Mouse (Mus musculus) bone marrow macrophage, adult 2 months (primary cell): Measurements from ENCODE around the gene Slc9a4. TPM values are rescaled to one million over a fixed set of nuclear protein-coding genes. Genes with fewer than 3 reads are reported as not detected.

Source experiments
- H3K27ac ChIP-seq: 2 replicates; pipeline ENCODE4 v1.5.1; 2012; ENCODE audit warnings: low read depth, low read length; ENCODE audit not compliant: insufficient read depth
- H3K4me1 ChIP-seq: 2 replicates; pipeline ENCODE4 v1.6.1; 2012; ENCODE audit warnings: low read length; ENCODE audit not compliant: control insufficient read depth, insufficient read depth
- H3K4me3 ChIP-seq: 2 replicates; pipeline ENCODE4 v1.5.1; 2012; ENCODE audit warnings: mild to moderate bottlenecking, low read length, moderate library complexity; ENCODE audit not compliant: insufficient read depth
- CTCF ChIP-seq: IDR thresholded peaks from 2 replicates; pipeline ENCODE4 v1.5.1; 2012; ENCODE audit warnings: low read depth, mild to moderate bottlenecking, low read length, moderate library complexity
- POLR2A ChIP-seq: IDR thresholded peaks from 2 replicates; pipeline ENCODE4 v1.6.1; 2012; ENCODE audit warnings: mild to moderate bottlenecking, low read depth, low read length, borderline replicate concordance
- polyA plus RNA-seq: library from polyadenylated mRNA; stranded (reverse); fragments of >200 nt; gene quantifications from 2 replicates; pipeline ENCODE4 v1.2.4, GENCODE M21; 2012; ENCODE audit not compliant: missing spikeins, insufficient read depth, insufficient read length

Slc9a4 gene
- polyA plus RNA-seq, 1 experiment, result 0.83 TPM

DNA sequence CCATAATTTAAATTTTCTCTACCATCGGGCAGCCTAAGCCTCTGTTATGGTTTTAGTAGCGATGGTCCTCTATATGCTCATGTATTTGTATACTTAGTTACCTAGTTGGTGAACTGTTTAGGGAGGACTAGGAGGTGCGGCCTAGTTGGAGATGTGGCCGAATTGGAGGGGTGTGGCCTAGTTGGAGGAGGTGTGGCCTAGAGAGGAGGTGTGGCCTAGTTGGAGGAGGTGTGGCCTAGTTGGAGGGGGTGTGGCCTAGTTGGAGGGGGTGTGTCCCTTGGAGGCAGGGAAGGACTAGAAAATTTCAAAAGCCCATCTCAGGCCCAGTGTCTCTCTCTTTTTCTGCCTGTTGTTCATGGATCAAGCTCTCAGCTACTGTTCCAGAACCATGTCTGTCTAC, 91.6 kb downstream of the Slc9a4 start:
- Histone ChIP-seq H3K27ac (no peak overlapping the region), H3K4me1 (no peaks in the 10 kb centered on the region), H3K4me3 (no peak overlapping the region)
- TF ChIP-seq CTCF (no peak), POLR2A (no peak)

DNA sequence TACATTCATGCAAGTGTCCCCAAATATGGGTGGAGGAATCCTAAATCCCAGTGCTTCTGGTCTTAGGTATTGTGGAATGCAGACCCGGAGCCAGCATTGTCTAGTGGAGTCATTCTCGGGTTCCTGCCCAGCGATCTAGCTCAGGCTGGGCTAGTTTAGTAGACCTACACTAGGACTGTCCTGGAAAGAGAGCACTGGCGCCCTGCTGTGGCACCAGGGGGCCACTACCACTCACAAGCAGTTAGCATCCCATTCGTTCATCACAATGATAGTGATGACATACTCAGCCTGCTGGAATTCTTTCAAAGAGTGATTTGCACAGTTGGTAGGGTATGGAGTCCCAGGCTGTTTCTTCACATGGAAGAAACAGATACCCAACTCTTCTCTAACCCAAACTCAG, 97.4 kb downstream of the Slc9a4 start:
- TF ChIP-seq CTCF, result no peak
- TF ChIP-seq POLR2A, result no peak
- H3K4me1 ChIP-seq, result 0 out of 2 replicates have a peak, but pooled peaks cover 2% of the 10 kb centered on the region
- no peak overlapping the region for H3K27ac ChIP-seq
- H3K4me3 ChIP-seq, result no peak overlapping the region

Other genes starting within 250 kb of the Slc9a4 start
- gene Il1rl1, start 150.5 kb upstream of the Slc9a4 start, polyA plus RNA-seq, result 1.4 and 1.5 TPM in 2 replicates
- gene Il18r1, start 114.5 kb upstream of the Slc9a4 start, polyA plus RNA-seq, result not detected in 2 replicates
- 1.1 and 2.7 TPM in 2 replicates for gene Il18rap, start 64.7 kb upstream of the Slc9a4 start, polyA plus RNA-seq
- 0.15 TPM in 1 of 2 replicates, not detected in the other for gene Slc9a2, start 100.5 kb downstream of the Slc9a4 start, polyA plus RNA-seq
- 2.4 and 2.7 TPM in 2 replicates for gene Mfsd9, start 210.6 kb downstream of the Slc9a4 start, polyA plus RNA-seq
- not detected in 2 replicates for gene Tmem182, start 225.5 kb downstream of the Slc9a4 start, polyA plus RNA-seq